Mouse (Mus musculus): ENCODE measurements around the gene Creg1. TPM values are rescaled to one million over a fixed set of nuclear protein-coding genes. Genes with fewer than 3 reads are reported as not detected.

Gene Creg1
- polyA plus RNA-seq, 1 experiment from 2014 or later: 38.2 TPM

DNA sequence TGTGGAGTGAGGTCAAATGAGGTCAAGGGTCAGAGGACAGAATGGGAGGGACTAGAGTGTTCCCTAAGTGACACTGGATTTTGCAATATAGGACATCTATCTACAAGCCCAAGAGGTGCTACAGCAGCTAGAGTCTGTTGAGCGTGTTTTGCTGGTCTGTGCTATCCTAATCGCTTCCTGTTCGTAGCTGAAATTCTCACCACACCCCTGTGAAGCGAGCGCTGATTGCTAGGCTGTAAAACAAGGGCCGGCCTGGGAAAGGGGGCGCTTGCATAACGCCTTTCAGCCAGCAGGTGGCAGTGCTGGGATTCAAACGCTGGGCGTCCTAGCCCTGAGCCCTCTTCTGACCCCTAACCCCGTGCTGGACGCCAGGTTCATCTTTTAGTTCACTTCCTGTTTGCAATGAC lies 7.9 kb downstream of the Creg1 start:
- Histone ChIP-seq H3K36me3 (ENCODE audit: control insufficient read depth, insufficient read depth, low read length) (no peaks in the 10 kb centered on the region), H3K4me1 (replicated peaks; ENCODE audit: control insufficient read depth, insufficient read depth, low read length) (no peaks in the 10 kb centered on the region), H3K27me3 (ENCODE audit: control insufficient read depth, insufficient read depth, low read length) (no peaks in the 10 kb centered on the region), H3K9me3 (ENCODE audit: control insufficient read depth, low read length) (no peaks in the 10 kb centered on the region), H3K4me2 (replicated peaks; ENCODE audit: low read depth, low read length) (no peak overlapping the region), H3K27ac (ENCODE audit: low read depth, low read length) (no peak overlapping the region), H3K9ac (ENCODE audit: low read depth, low read length) (no peak overlapping the region), H3K4me3 (ENCODE audit: low read depth, low read length) (no peak overlapping the region)
- 3% methylated on average over 12 of the region's 12 CpGs for WGBS
- DNase-seq (ENCODE audit: low spot score): peak; percentile 89
- peak; percentile 67 for ATAC-seq (ENCODE audit: low FRiP score)

DNA sequence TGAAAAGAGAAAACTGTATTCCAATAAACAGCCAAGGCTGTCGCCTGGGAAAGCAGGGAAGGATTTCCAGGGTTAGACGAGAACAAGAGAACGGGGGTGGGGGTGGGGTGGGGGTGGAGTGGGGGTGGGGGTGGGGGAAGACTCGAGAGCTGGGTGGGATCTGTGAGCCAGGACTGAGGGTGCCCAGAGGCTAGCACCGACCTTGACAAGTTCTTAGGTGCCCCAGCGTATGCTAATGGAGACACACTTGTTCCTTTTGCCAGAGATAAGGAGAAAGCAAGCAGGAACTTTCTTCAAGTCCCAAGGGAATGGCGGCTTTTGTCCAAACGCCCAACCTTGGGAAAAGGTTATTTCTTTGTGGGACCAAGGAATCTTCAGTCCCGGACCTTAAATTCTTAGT lies 8.5 kb downstream of the Creg1 start:
- Histone ChIP-seq H3K4me2 (replicated peaks; ENCODE audit: low read depth, low read length) (no peak overlapping the region), H3K4me3 (ENCODE audit: low read depth, low read length) (no peak overlapping the region)
- no peak for ATAC-seq (ENCODE audit: low FRiP score)

DNA sequence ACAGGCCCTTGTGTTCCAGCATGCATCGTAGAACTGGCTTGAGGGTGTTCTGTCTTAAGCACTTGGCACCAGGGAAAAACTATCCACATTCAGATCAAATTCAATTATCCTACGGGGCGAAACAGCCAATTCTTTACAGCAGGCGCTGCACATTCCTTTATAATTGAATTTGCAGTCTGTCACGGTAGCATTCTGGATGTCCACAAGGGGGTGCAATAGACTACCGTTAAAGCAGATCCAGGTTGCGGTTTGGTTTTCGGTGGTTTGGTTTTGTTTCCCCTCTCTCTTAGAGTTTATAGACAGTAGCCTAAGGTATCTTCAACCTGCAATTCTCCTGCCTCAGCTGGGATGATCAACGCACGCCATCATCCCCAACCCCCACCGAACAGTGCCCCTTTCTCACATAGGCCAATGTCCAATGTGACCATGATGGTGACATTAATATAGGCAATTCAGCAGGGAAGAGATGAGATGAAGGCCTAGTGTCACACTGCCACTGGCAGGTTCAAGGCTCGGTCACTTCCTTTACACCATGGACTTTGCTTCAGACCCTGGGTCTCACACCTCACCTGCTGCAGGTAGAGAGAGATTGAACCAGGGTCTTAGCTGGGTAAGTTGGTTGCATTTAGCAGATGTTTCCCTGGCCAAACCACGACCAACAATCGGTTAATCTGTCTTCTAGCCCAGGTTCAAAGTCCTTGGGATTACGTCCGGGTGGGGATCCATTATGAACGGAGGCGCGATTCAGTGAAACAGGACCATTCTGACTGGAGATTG lies 12.2 kb downstream of the Creg1 start:
- ATAC-seq (ENCODE audit: low FRiP score): no peak

More for the DNA sequence above, 8.5 kb downstream of the Creg1 start:
- Histone ChIP-seq H3K4me1 (replicated peaks; ENCODE audit: control insufficient read depth, insufficient read depth, low read length) (no peaks in the 10 kb centered on the region), H3K9me3 (ENCODE audit: control insufficient read depth, low read length) (no peaks in the 10 kb centered on the region), H3K27me3 (ENCODE audit: control insufficient read depth, insufficient read depth, low read length) (no peaks in the 10 kb centered on the region), H3K27ac (ENCODE audit: low read depth, low read length) (no peak overlapping the region), H3K9ac (ENCODE audit: low read depth, low read length) (no peak overlapping the region), H3K36me3 (ENCODE audit: control insufficient read depth, insufficient read depth, low read length) (no peaks in the 10 kb centered on the region)
- no peak for DNase-seq (ENCODE audit: low spot score)
- 55% methylated on average over 9 of the region's 9 CpGs for WGBS

DNA sequence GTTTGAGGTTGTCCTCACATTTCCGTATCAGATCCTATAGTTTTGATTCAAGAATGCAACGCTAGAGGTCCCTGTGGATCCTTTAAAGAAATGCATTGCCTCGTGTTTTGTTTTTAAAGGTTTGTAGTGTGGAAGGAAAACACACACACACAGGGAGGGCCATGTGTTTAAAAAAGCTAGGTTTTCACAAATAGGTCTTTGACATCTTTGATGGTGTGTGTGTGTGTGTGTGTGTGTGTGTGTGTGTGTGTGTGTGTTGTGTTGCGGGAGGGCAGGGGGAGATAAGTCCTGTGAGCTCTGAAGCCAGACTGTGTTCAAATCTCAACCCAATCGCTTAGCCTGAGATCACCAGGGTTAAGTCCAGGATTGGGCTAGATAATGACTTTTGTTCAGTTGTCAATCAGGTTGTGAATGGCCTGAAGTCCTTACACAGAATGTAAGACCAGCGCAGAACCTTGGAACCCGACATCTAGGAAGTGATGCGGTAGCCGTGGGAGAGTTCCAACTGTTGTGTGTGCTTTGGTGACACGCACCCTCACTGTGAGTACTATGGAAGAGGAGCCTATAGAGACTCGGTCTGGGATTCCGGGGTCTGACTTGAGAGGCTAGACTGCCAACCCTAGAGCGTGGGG lies 16.5 kb downstream of the Creg1 start:
- ATAC-seq (ENCODE audit: low FRiP score) (peak; percentile 77; the same call in 1 of the 2 replicates), DNase-seq (ENCODE audit: low spot score) (peak; percentile 66)
- no peaks in the 10 kb centered on the region for H3K4me1 ChIP-seq (replicated peaks; ENCODE audit: control insufficient read depth, insufficient read depth, low read length)
- WGBS: 6% methylated on average over 13 of the region's 13 CpGs
- H3K27ac ChIP-seq (ENCODE audit: low read depth, low read length): no peak overlapping the region
- peak overlapping the region; percentile 20; the same call in 1 of the 2 replicates for H3K4me3 ChIP-seq (ENCODE audit: low read depth, low read length)
- peaks cover 13% of the 10 kb centered on the region for H3K27me3 ChIP-seq (ENCODE audit: control insufficient read depth, insufficient read depth, low read length)
- no peaks in the 10 kb centered on the region for H3K9me3 ChIP-seq (ENCODE audit: control insufficient read depth, low read length)
- peak overlapping the region; percentile 35 for H3K4me2 ChIP-seq (replicated peaks; ENCODE audit: low read depth, low read length)
- H3K36me3 ChIP-seq (ENCODE audit: control insufficient read depth, insufficient read depth, low read length): no peaks in the 10 kb centered on the region
- H3K9ac ChIP-seq (ENCODE audit: low read depth, low read length): peak overlapping the region; percentile 16; the same call in 1 of the 2 replicates

More for the DNA sequence above, 12.2 kb downstream of the Creg1 start:
- Histone ChIP-seq H3K36me3 (ENCODE audit: control insufficient read depth, insufficient read depth, low read length) (no peaks in the 10 kb centered on the region), H3K9me3 (ENCODE audit: control insufficient read depth, low read length) (no peaks in the 10 kb centered on the region), H3K4me3 (ENCODE audit: low read depth, low read length) (no peak overlapping the region), H3K4me2 (replicated peaks; ENCODE audit: low read depth, low read length) (no peak overlapping the region), H3K27me3 (ENCODE audit: control insufficient read depth, insufficient read depth, low read length) (0 out of 2 replicates have a peak, but pooled peaks cover under 1% of the 10 kb centered on the region), H3K4me1 (replicated peaks; ENCODE audit: control insufficient read depth, insufficient read depth, low read length) (no peaks in the 10 kb centered on the region), H3K9ac (ENCODE audit: low read depth, low read length) (no peak overlapping the region), H3K27ac (ENCODE audit: low read depth, low read length) (no peak overlapping the region)
- 50% methylated on average over 19 of the region's 19 CpGs for WGBS
- peak; percentile 77 for DNase-seq (ENCODE audit: low spot score)

- Histone ChIP-seq H3K9ac (ENCODE audit: low read depth, low read length) (no peak overlapping the region; the same call in 1 of the 2 replicates), H3K27me3 (ENCODE audit: control insufficient read depth, insufficient read depth, low read length) (peaks cover 13% of the 10 kb centered on the region), H3K9me3 (ENCODE audit: control insufficient read depth, low read length) (no peaks in the 10 kb centered on the region), H3K36me3 (ENCODE audit: control insufficient read depth, insufficient read depth, low read length) (no peaks in the 10 kb centered on the region), H3K4me2 (replicated peaks; ENCODE audit: low read depth, low read length) (peak overlapping the region; percentile 35), H3K27ac (ENCODE audit: low read depth, low read length) (no peak overlapping the region), H3K4me1 (replicated peaks; ENCODE audit: control insufficient read depth, insufficient read depth, low read length) (no peaks in the 10 kb centered on the region), H3K4me3 (ENCODE audit: low read depth, low read length) (peak overlapping the region; percentile 20; the same call in 1 of the 2 replicates)
- DNase-seq (ENCODE audit: low spot score): peak; percentile 68
- peak; percentile 68; the same call in 1 of the 2 replicates for ATAC-seq (ENCODE audit: low FRiP score)
- 2% methylated on average over 20 of the region's 20 CpGs for WGBS
Observed at GRCm38 (mm10) chr1:165780586-165781111, 17.1 kb downstream of the Creg1 start.

GRCm38 (mm10) chr1:165781426-165781825 lies 17.9 kb downstream of the Creg1 start:
- ATAC-seq (ENCODE audit: low FRiP score) (no peak), DNase-seq (ENCODE audit: low spot score) (no peak)
- no peaks in the 10 kb centered on the region; the same call in 1 of the 2 replicates for H3K4me1 ChIP-seq (replicated peaks; ENCODE audit: control insufficient read depth, insufficient read depth, low read length)
- no peaks in the 10 kb centered on the region for H3K9me3 ChIP-seq (ENCODE audit: control insufficient read depth, low read length)
- no peak overlapping the region for H3K9ac ChIP-seq (ENCODE audit: low read depth, low read length)
- WGBS: 85% methylated on average over 9 of the region's 9 CpGs
- H3K4me3 ChIP-seq (ENCODE audit: low read depth, low read length): no peak overlapping the region
- peaks cover 13% of the 10 kb centered on the region for H3K27me3 ChIP-seq (ENCODE audit: control insufficient read depth, insufficient read depth, low read length)
- no peak overlapping the region for H3K4me2 ChIP-seq (replicated peaks; ENCODE audit: low read depth, low read length)
- H3K27ac ChIP-seq (ENCODE audit: low read depth, low read length): no peak overlapping the region
- H3K36me3 ChIP-seq (ENCODE audit: control insufficient read depth, insufficient read depth, low read length): no peaks in the 10 kb centered on the region

GRCm38 (mm10) chr1:165781911-165782310 lies 18.4 kb downstream of the Creg1 start:
- DNase-seq (ENCODE audit: low spot score): no peak
- Histone ChIP-seq H3K27ac (ENCODE audit: low read depth, low read length) (no peak overlapping the region), H3K4me1 (replicated peaks; ENCODE audit: control insufficient read depth, insufficient read depth, low read length) (no peaks in the 10 kb centered on the region; the same call in 1 of the 2 replicates), H3K4me3 (ENCODE audit: low read depth, low read length) (no peak overlapping the region), H3K9me3 (ENCODE audit: control insufficient read depth, low read length) (no peaks in the 10 kb centered on the region), H3K4me2 (replicated peaks; ENCODE audit: low read depth, low read length) (no peak overlapping the region), H3K36me3 (ENCODE audit: control insufficient read depth, insufficient read depth, low read length) (no peaks in the 10 kb centered on the region), H3K27me3 (ENCODE audit: control insufficient read depth, insufficient read depth, low read length) (peaks cover 13% of the 10 kb centered on the region), H3K9ac (ENCODE audit: low read depth, low read length) (no peak overlapping the region)
- no peak for ATAC-seq (ENCODE audit: low FRiP score)
- WGBS: 92% methylated on average over 12 of the region's 12 CpGs

- no peaks in the 10 kb centered on the region; the same call in 1 of the 2 replicates for H3K4me1 ChIP-seq (replicated peaks; ENCODE audit: control insufficient read depth, insufficient read depth, low read length)
- no peak overlapping the region for H3K9ac ChIP-seq (ENCODE audit: low read depth, low read length)
- no peaks in the 10 kb centered on the region for H3K36me3 ChIP-seq (ENCODE audit: control insufficient read depth, insufficient read depth, low read length)
- peaks cover 20% of the 10 kb centered on the region for H3K27me3 ChIP-seq (ENCODE audit: control insufficient read depth, insufficient read depth, low read length)
- no peak overlapping the region for H3K27ac ChIP-seq (ENCODE audit: low read depth, low read length)
- H3K4me2 ChIP-seq (replicated peaks; ENCODE audit: low read depth, low read length): no peak overlapping the region
- 26% methylated on average over 11 of the region's 11 CpGs for WGBS
- no peaks in the 10 kb centered on the region for H3K9me3 ChIP-seq (ENCODE audit: control insufficient read depth, low read length)
- no peak overlapping the region for H3K4me3 ChIP-seq (ENCODE audit: low read depth, low read length)
- peak; percentile 57 for DNase-seq (ENCODE audit: low spot score)
- ATAC-seq (ENCODE audit: low FRiP score): peak; percentile 80
Observed at GRCm38 (mm10) chr1:165786296-165786695, 22.8 kb downstream of the Creg1 start.
